Mouse (Mus musculus): ENCODE data around the gene Mybpc3. TPM values are rescaled to one million over a fixed set of nuclear protein-coding genes. Genes with fewer than 3 reads are reported as not detected.

Mybpc3 gene
- polyA plus RNA-seq (2015; fragmentation: Nextera tagmentation; extraction: Ambion mirVana), result 806 and 882 TPM in 2 replicates

DNA sequence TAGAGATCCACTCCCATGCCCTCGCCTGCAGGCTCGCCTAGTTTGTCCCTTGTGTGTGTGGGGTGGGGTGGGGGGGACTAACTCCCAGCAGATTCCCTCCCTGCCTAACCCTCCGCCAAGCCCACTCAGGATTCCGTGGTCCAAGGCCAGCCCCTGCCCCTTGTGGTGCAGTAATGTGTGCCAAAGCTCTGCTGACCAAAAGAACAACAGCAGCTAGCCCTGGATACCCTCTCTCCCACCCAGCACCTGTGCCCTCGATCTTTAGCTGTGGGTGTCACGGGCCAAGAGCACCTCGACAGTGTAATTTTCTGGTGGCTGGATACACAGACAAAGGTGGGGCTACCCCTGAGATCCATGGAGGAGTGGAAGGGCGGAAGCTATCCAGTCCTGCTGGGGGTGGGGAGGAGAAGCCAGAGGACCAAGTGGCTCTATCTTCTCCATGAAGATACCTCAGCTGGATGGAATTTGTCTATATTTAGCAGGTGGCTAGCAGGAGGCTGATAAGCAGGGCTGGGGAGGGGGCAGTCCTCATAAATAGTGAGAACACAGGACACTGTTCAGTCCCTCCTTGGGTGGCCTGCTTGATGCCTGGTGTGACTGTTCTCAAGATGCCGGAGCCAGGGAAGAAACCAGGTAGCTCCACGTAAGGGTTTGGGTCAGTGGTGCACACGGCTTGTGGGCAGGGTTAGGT lies at the start of gene Mybpc3:
Gene Mybpc3, plus strand, starts transcription at position 560 of the 691 bp plus-strand sequence.
- WGBS, result 34% methylated on average over 11 of the region's 11 CpGs
- peak within 1 kb of the TSS; percentile 98 for H3K27ac ChIP-seq (replicated peaks)
- peak; percentile 33; the same call in 1 of the 2 replicates for ATAC-seq (ENCODE audit: extremely low read depth, insufficient number of reproducible peaks, low FRiP score, low TSS enrichment)
- H3K27me3 ChIP-seq (replicated peaks), result no peaks in the 10 kb centered on the region
- peak within 1 kb of the TSS; percentile 75 for H3K4me3 ChIP-seq
- H3K36me3 ChIP-seq, result peaks cover 37% of the 10 kb centered on the region
- H3K9ac ChIP-seq, result peak within 1 kb of the TSS; percentile 95
- H3K4me1 ChIP-seq, result peaks cover 51% of the 10 kb centered on the region
- peak within 1 kb of the TSS; percentile 81 for H3K4me2 ChIP-seq
- H3K9me3 ChIP-seq, result no peaks in the 10 kb centered on the region

DNA sequence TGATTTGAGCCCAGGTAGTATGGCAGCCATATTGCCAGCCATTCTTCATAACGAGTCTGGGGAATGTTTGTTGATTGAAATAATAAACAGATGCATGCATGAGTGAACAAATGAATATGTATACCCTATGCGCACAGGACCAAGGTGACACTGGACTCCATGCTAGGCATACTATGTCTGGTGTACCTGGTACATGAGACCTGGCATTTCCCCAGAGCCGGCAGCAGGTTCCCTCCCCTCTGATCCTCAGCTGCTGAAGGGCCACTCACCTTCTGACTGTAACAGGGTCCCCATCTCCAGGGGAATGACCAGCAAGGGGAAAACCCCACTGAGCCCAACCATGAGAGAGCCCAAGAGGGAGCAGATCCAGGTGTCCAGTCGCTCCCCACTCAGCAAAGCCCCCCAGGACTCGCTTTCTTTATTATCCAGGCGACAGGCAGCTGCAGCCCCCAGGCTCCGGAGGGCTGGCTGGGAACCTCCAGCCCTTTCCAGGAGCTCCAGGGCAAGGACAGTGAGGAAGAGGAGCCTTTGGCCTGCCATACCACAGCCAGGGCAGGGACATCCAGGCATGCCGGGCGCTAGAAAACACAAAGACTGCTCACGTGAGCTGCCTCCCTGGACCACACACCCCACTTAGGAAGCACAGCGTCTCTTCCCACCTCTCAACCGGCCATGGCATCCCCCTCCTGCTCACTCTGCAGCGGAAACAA lies 49.6 kb upstream of the Mybpc3 start:
- ATAC-seq (ENCODE audit: extremely low read depth, insufficient number of reproducible peaks, low FRiP score, low TSS enrichment), result no peak
- WGBS, result 59% methylated on average over 13 of the region's 13 CpGs
- H3K27ac ChIP-seq (replicated peaks), result 0 out of 2 replicates have a peak overlapping the region, but pooled peaks have one; percentile 91

DNA sequence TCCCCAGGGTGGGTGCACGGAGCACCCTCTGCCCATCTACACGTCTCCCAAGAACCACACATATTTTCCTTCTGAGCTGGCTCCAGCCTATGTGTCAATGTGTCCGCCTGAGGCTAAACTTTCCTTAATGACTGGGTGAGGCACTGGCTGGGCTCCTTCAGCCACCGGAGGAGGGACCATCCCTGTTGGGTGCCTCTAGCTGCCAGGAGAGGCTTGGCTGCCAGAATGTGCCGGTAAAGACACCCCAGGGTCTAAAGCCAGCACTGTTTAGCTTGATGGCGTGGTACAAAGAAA lies 49.1 kb upstream of the Mybpc3 start:
- no peak for ATAC-seq (ENCODE audit: extremely low read depth, insufficient number of reproducible peaks, low FRiP score, low TSS enrichment)
- H3K36me3 ChIP-seq, result peaks cover 43% of the 10 kb centered on the region
- no peaks in the 10 kb centered on the region for H3K9me3 ChIP-seq
- H3K4me2 ChIP-seq, result peak overlapping the region; percentile 82
- peaks cover 33% of the 10 kb centered on the region for H3K4me1 ChIP-seq
- no peaks in the 10 kb centered on the region for H3K27me3 ChIP-seq (replicated peaks)
- peak overlapping the region; percentile 78 for H3K4me3 ChIP-seq
- WGBS, result 41% methylated on average over 6 of the region's 6 CpGs
- peak overlapping the region; percentile 90 for H3K9ac ChIP-seq
- peak overlapping the region; percentile 91 for H3K27ac ChIP-seq (replicated peaks)

More for the DNA sequence above, 49.6 kb upstream of the Mybpc3 start:
- H3K4me2 ChIP-seq, result peak overlapping the region; percentile 82
- peaks cover 48% of the 10 kb centered on the region for H3K36me3 ChIP-seq
- H3K9ac ChIP-seq, result peak overlapping the region; percentile 90
- peak overlapping the region; percentile 78 for H3K4me3 ChIP-seq
- no peaks in the 10 kb centered on the region for H3K9me3 ChIP-seq
- H3K27me3 ChIP-seq (replicated peaks), result no peaks in the 10 kb centered on the region
- peaks cover 33% of the 10 kb centered on the region for H3K4me1 ChIP-seq

DNA sequence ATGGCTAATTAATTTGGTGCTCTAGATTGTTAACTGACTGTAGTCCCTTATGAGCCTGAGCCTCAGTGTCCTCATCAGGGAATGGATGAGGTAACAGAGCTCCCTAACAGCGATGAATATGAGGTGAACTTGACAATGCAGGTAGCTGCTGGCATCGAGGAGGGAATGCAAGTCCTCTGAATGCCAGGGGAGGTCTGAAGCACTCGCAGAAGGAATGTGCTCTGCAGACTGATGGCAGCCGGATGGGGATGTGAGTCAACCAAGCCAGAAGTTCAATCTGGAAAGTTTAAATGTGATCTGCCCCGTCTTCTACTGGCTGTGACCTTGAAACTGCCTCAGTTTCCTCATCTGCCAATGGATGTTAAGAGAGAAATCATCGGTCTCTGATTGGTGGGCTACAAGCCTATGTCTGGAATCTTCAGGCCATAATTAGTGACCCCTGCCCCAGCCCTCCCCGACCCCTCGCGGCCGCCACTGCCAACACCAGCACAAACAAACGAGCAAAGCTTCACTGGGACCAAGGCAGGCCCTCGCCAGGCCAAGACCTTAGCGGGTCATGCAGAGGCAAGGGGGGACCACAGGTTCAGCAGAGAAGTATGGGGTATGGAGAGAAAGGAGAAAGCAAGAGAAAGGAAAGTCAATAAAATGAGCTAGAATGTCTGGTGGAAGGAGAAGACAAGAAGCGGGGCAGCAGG lies 48.5 kb upstream of the Mybpc3 start:
- WGBS, result 6% methylated on average over 14 of the region's 14 CpGs
- Histone ChIP-seq H3K9ac (peak overlapping the region; percentile 90), H3K4me1 (peaks cover 33% of the 10 kb centered on the region), H3K9me3 (no peaks in the 10 kb centered on the region), H3K4me2 (peak overlapping the region; percentile 82), H3K27me3 (replicated peaks) (no peaks in the 10 kb centered on the region), H3K4me3 (peak overlapping the region; percentile 78), H3K36me3 (peaks cover 36% of the 10 kb centered on the region), H3K27ac (replicated peaks) (peak overlapping the region; percentile 91)
- no peak for ATAC-seq (ENCODE audit: extremely low read depth, insufficient number of reproducible peaks, low FRiP score, low TSS enrichment)

DNA sequence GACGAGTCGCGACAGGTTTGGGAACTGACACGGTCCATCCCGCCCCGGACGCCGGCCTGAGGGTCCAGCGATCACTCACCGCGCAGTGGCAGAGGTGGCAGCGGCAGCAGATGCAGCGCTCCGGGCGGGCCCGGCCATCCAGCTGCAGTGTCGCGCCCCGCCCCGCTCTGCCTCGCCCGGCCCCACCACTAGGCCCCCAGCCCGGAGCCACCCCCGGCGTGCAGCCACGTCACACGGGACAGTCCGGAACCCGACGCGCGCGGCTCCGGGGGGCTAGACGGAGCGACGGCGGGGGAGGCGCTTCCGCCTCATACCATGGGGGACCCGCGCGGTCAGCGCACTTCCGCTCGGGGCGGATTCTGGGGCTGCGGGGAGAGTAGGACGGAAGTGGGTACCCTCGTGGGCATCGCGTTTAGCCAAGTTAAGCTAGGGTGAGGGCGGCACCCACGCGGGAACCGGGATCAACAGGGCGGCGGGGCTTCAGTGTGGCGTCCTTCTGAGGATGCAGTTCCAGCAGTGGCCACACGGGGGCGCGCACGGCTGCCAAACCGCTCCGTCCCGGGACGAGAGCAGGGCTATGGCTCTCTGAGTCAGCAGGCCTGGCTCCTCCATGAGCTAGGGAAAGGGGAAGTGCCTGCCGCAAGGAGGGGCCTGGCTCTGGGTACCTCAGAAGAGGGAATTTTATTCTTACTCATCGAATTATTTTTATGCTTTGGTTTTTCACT lies 47.7 kb upstream of the Mybpc3 start, which contains the start of gene Slc39a13:
Gene Slc39a13, minus strand, starts transcription at position 342 of the 725 bp plus-strand sequence.
- Histone ChIP-seq H3K9ac (peak within 1 kb of the TSS; percentile 90), H3K27me3 (replicated peaks) (no peaks in the 10 kb centered on the region), H3K4me1 (peaks cover 33% of the 10 kb centered on the region), H3K36me3 (peaks cover 29% of the 10 kb centered on the region), H3K27ac (replicated peaks) (peak within 1 kb of the TSS; percentile 91), H3K4me3 (peak within 1 kb of the TSS; percentile 78), H3K4me2 (peak within 1 kb of the TSS; percentile 82), H3K9me3 (no peaks in the 10 kb centered on the region)
- ATAC-seq (ENCODE audit: extremely low read depth, insufficient number of reproducible peaks, low FRiP score, low TSS enrichment), result peak; percentile 95
- under 1% methylated on average over 68 of the region's 69 CpGs for WGBS

DNA sequence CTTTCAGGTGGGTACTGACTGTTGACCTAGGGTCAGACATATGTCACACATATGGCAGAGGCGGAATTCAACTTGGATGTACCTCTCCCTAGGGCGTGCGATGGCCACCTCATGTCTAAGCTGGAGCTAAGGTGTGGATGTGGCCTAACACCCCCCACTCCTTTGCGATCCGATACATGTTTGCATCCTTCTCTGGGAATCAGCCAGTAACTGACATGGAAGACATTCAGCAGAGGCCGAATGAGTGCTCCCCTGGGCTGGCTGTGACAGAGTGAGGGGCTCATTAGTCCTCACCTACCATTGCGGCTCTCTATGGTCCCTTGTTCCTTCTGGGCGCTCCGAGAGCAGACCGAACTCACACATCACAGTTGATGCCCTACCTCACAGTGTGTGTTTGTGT lies 46.9 kb upstream of the Mybpc3 start:
- no peak for ATAC-seq (ENCODE audit: extremely low read depth, insufficient number of reproducible peaks, low FRiP score, low TSS enrichment)
- WGBS, result 84% methylated on average over 10 of the region's 10 CpGs

DNA sequence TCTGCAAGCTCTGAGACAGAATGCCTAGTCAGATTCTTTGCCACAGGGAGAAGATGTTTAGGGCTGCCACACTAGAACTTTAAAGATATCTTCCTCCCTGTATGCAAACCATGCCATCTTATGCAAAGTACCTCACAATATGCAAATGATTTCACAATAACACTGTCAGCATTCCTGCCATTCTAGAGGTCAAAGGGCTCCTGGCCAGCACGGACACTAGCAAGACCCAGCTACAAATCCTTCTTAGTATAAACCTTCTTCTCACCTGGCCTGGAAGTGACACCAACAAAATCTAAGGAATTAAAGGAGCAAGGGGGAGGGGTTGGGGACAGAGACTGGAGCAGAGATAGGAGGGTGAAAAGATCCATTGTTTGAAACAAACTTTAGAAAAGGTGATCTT lies 45.9 kb upstream of the Mybpc3 start:
- WGBS, result 46% methylated on average over 1 of the region's 1 CpGs
- H3K9ac ChIP-seq, result no peak overlapping the region
- H3K27me3 ChIP-seq (replicated peaks), result no peaks in the 10 kb centered on the region
- no peaks in the 10 kb centered on the region for H3K9me3 ChIP-seq
- no peak overlapping the region for H3K4me2 ChIP-seq
- H3K4me3 ChIP-seq, result no peak overlapping the region
- no peak for ATAC-seq (ENCODE audit: extremely low read depth, insufficient number of reproducible peaks, low FRiP score, low TSS enrichment)
- no peak overlapping the region for H3K27ac ChIP-seq (replicated peaks)
- peaks cover 24% of the 10 kb centered on the region for H3K4me1 ChIP-seq
- peaks cover 11% of the 10 kb centered on the region for H3K36me3 ChIP-seq

More for the DNA sequence above, 46.9 kb upstream of the Mybpc3 start:
- H3K4me1 ChIP-seq, result peaks cover 28% of the 10 kb centered on the region
- peak overlapping the region; percentile 82 for H3K4me2 ChIP-seq
- peaks cover 20% of the 10 kb centered on the region for H3K36me3 ChIP-seq
- peak overlapping the region; percentile 90 for H3K9ac ChIP-seq
- H3K9me3 ChIP-seq, result no peaks in the 10 kb centered on the region
- H3K27me3 ChIP-seq (replicated peaks), result no peaks in the 10 kb centered on the region
- H3K4me3 ChIP-seq, result peak overlapping the region; percentile 78
- peak overlapping the region; percentile 91 for H3K27ac ChIP-seq (replicated peaks)

DNA sequence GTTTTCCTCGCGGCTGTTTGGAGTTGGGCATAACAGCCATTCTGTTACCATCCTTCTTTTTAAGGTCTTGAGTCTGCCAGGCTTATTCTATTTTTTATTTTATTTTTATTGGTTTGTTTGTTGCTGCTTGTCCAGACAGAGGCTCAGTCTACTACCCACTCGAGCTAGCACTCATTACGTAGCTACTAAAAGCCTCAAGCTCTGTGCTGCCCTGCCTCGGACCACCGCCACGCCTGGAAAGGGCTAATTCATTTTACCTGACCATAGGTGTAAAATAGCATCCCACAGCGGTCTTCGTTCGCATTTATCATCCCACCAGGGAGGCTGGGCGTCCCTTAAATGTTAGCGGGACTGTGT lies 40.0 kb upstream of the Mybpc3 start:
- Histone ChIP-seq H3K4me3 (peak overlapping the region; percentile 61), H3K27ac (replicated peaks) (no peak overlapping the region), H3K36me3 (no peaks in the 10 kb centered on the region), H3K4me2 (peak overlapping the region; percentile 92), H3K9ac (peak overlapping the region; percentile 89), H3K27me3 (replicated peaks) (no peaks in the 10 kb centered on the region), H3K4me1 (peaks cover 12% of the 10 kb centered on the region), H3K9me3 (no peaks in the 10 kb centered on the region)
- WGBS, result 21% methylated on average over 12 of the region's 12 CpGs
- no peak for ATAC-seq (ENCODE audit: extremely low read depth, insufficient number of reproducible peaks, low FRiP score, low TSS enrichment)

DNA sequence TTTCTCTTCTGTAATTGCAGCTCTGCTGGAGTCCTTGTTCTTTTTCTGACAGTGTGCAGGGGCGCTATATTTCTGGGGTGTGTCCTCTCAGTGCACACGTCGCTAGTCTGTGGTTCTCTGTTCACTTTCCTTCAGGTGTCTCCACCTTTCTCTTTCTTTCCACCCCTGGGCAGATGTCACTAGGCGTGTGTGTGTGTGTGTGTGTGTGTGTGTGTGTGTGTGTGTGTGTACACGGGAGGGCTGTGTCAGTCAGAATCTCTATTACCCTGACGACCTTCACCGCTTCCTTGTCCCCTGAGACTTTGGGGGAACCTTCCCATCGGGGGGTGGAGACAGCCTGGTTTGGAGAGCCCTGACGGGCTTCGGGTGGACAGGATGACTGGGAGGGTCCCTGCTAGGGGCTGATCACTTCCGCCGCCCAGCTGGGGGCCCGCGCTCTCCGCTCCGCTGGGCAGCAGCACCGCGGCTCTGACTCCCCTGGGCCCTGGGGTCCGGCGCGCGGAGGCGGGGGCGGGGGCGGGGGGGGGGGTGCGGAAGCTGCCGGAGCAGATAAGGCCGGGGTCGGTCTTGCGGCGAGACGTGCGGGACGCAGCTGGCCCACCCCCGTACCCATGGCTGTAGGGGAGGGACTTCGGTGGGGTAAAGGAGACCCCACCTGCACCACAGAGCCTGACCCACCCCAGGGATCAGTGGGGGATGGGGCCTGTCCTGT lies 39.5 kb upstream of the Mybpc3 start:
- Histone ChIP-seq H3K9ac (peak overlapping the region; percentile 89), H3K4me1 (peaks cover 14% of the 10 kb centered on the region), H3K27me3 (replicated peaks) (no peaks in the 10 kb centered on the region), H3K4me2 (peak overlapping the region; percentile 92), H3K27ac (replicated peaks) (0 out of 2 replicates have a peak overlapping the region, but pooled peaks have one; percentile 24), H3K36me3 (no peaks in the 10 kb centered on the region), H3K9me3 (no peaks in the 10 kb centered on the region), H3K4me3 (peak overlapping the region; percentile 61)
- peak; percentile 58; the same call in 1 of the 2 replicates for ATAC-seq (ENCODE audit: extremely low read depth, insufficient number of reproducible peaks, low FRiP score, low TSS enrichment)
- WGBS, result under 1% methylated on average over 34 of the region's 36 CpGs

DNA sequence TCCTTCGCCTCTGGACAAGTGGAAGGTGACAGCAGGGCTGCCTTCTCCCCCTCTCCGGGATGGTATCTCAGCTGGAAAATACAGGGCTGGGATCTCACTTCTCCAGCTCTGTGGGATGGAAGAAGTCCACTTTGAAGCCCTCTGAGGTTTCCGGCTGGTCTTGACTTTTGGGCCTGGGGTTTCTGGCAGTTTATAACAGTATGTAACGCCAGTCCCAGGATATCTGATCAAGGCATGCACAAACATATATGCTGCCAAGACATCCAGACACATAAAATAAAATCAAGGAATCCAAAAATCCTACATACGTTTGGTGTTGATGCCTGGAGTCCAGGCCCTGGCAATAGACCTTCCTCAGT lies 38.9 kb upstream of the Mybpc3 start:
- no peak for ATAC-seq (ENCODE audit: extremely low read depth, insufficient number of reproducible peaks, low FRiP score, low TSS enrichment)
- Histone ChIP-seq H3K4me2 (peak overlapping the region; percentile 92), H3K9ac (peak overlapping the region; percentile 89), H3K4me3 (peak overlapping the region; percentile 61), H3K4me1 (peaks cover 14% of the 10 kb centered on the region), H3K36me3 (no peaks in the 10 kb centered on the region), H3K9me3 (no peaks in the 10 kb centered on the region), H3K27ac (replicated peaks) (0 out of 2 replicates have a peak overlapping the region, but pooled peaks have one; percentile 24), H3K27me3 (replicated peaks) (no peaks in the 10 kb centered on the region)
- 21% methylated on average over 5 of the region's 5 CpGs for WGBS

Data from heart, embryonic 13.5 days (tissue).